Mouse (Mus musculus): ENCODE data around the gene Tomm6. TPM values are rescaled to one million over a fixed set of nuclear protein-coding genes. Genes with fewer than 3 reads are reported as not detected.

Gene Tomm6
- total and polyA plus RNA-seq, 3 experiments = 66.5 to 577 TPM; not detected in 1

DNA sequence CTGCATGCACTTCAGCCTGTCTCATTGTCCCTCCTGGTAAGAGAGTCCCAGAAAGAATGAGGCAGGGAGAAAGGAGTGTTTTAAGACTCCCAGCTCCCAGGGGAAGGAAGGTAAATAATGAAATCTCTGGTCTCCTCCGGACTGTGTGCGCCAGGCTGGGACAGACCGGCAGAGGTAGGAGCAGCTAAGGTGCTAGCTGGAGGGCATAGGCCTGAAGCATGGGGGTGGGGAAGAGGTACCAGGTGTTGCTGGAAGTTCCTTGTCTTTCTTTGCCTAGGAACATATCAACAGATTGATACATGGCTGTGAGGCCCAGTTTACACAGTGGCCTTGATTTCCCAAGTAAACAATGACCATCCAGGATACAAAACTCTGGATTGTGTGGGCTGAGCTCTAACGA, 20.8 kb upstream of the Tomm6 start:
- no peaks in the 10 kb centered on the region for H3K27me3 ChIP-seq (ENCODE audit: control insufficient read depth in 1 of 2, insufficient read depth in 2 of 2, low read length in 2 of 2)
- no peak for TF ChIP-seq CHD2 (IDR thresholded peaks at IDR 0.05; ENCODE audit: low read length)
- TF ChIP-seq BHLHE40 (IDR thresholded peaks at IDR 0.05; ENCODE audit: borderline replicate concordance, low read depth, low read length) = no peak
- no peak for DNase-seq (ENCODE audit: low read depth, low spot score)

GRCm38 (mm10) chr17:47707961-47708360, 19.8 kb upstream of the Tomm6 start:
- Histone ChIP-seq H3K79me2 (ENCODE audit: control insufficient read depth, insufficient read depth, low read length, poor library complexity) (no peaks in the 10 kb centered on the region), H3K27ac (ENCODE audit: control insufficient read depth, low read depth, low read length) (no peak overlapping the region), H3K27me3 (ENCODE audit: control insufficient read depth in 1 of 2, insufficient read depth in 2 of 2, low read length in 2 of 2) (no peaks in the 10 kb centered on the region), H3K36me3 (ENCODE audit: control insufficient read depth in 1 of 2, insufficient read depth in 2 of 2, low read length in 2 of 2) (peaks cover 0 to 5% of the 10 kb centered on the region in 2 experiments; a peak in 2 of 4 replicates), H3K4me1 (ENCODE audit: control insufficient read depth in 1 of 2, insufficient read depth in 2 of 2, low read length in 2 of 2) (peaks cover 0 to 7% of the 10 kb centered on the region in 2 experiments; a peak in 3 of 4 replicates), H3K9me3 (replicated peaks; ENCODE audit: insufficient read depth, low read length) (no peaks in the 10 kb centered on the region), H3K9ac (ENCODE audit: control insufficient read depth, low read depth, low read length, poor library complexity, severe bottlenecking) (no peak overlapping the region), H3K4me3 (ENCODE audit: control insufficient read depth in 1 of 2, insufficient read depth in 1 of 2, low read depth in 2 of 2, low read length in 2 of 2) (no peak overlapping the region)
- TF ChIP-seq MXI1 (IDR thresholded peaks at IDR 0.05; ENCODE audit: low read depth, low read length) (no peak), E2F4 (IDR thresholded peaks at IDR 0.05; ENCODE audit: borderline replicate concordance, low read depth, low read length) (no peak), JUND (IDR thresholded peaks at IDR 0.05; ENCODE audit: low read depth, low read length) (no peak), CHD2 (IDR thresholded peaks at IDR 0.05; ENCODE audit: low read length) (no peak), RCOR1 (IDR thresholded peaks at IDR 0.05; ENCODE audit: low read depth, low read length) (no peak), NELFE (IDR thresholded peaks at IDR 0.05; ENCODE audit: low read depth, low read length) (no peak), TAL1 (IDR thresholded peaks at IDR 0.05; ENCODE audit: low read length) (no peak), TBP (IDR thresholded peaks at IDR 0.05; ENCODE audit: low read depth, low read length) (no peak), BHLHE40 (IDR thresholded peaks at IDR 0.05; ENCODE audit: borderline replicate concordance, low read depth, low read length) (no peak), MYB (IDR thresholded peaks at IDR 0.05; ENCODE audit: low read depth, low read length) (no peak)
- no peak for DNase-seq (ENCODE audit: low read depth, low spot score)

More for the DNA sequence above, 20.8 kb upstream of the Tomm6 start:
- H3K9ac ChIP-seq (ENCODE audit: control insufficient read depth, low read depth, low read length, poor library complexity, severe bottlenecking) = no peak overlapping the region
- H3K4me3 ChIP-seq (ENCODE audit: control insufficient read depth in 1 of 2, insufficient read depth in 1 of 2, low read depth in 2 of 2, low read length in 2 of 2) = no peak overlapping the region
- H3K36me3 ChIP-seq (ENCODE audit: control insufficient read depth in 1 of 2, insufficient read depth in 2 of 2, low read length in 2 of 2) = peaks cover 0 to 5% of the 10 kb centered on the region in 2 experiments; a peak in 2 of 4 replicates
- H3K79me2 ChIP-seq (ENCODE audit: control insufficient read depth, insufficient read depth, low read length, poor library complexity) = no peaks in the 10 kb centered on the region
- no peak overlapping the region for H3K27ac ChIP-seq (ENCODE audit: control insufficient read depth, low read depth, low read length)
- peaks cover 0 to 7% of the 10 kb centered on the region in 2 experiments; a peak in 3 of 4 replicates for H3K4me1 ChIP-seq (ENCODE audit: control insufficient read depth in 1 of 2, insufficient read depth in 2 of 2, low read length in 2 of 2)
- H3K9me3 ChIP-seq (replicated peaks; ENCODE audit: insufficient read depth, low read length) = no peaks in the 10 kb centered on the region

DNA sequence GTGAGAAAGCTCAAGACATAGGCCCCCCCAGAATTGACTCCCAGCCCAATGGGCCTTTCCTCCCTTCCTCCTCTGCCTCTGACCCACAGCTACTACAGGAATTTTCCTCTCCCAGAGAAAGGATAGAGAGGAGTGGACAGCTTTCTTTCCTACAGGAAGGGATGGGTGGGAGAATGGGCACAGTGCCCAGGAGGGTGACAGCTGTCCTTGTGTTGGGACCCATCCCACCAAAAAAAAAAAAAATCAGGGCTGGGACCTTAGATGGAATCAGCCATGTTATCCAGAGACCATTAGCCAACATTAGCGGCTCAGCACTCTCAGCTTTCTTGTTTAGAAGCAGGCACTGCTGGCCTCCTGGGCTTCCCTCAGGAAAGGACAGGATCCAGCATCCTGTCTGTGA, 18.0 kb upstream of the Tomm6 start:
- Histone ChIP-seq H3K9me3 (replicated peaks; ENCODE audit: insufficient read depth, low read length) (no peaks in the 10 kb centered on the region), H3K36me3 (ENCODE audit: control insufficient read depth in 1 of 2, insufficient read depth in 2 of 2, low read length in 2 of 2) (peaks cover 0 to 5% of the 10 kb centered on the region in 2 experiments; a peak in 2 of 4 replicates), H3K4me1 (ENCODE audit: control insufficient read depth in 1 of 2, insufficient read depth in 2 of 2, low read length in 2 of 2) (peaks cover 0 to 7% of the 10 kb centered on the region in 2 experiments; a peak in 3 of 4 replicates), H3K4me3 (ENCODE audit: control insufficient read depth in 1 of 2, insufficient read depth in 1 of 2, low read depth in 2 of 2, low read length in 2 of 2) (no peak overlapping the region), H3K9ac (ENCODE audit: control insufficient read depth, low read depth, low read length, poor library complexity, severe bottlenecking) (no peak overlapping the region), H3K27ac (ENCODE audit: control insufficient read depth, low read depth, low read length) (no peak overlapping the region), H3K79me2 (ENCODE audit: control insufficient read depth, insufficient read depth, low read length, poor library complexity) (no peaks in the 10 kb centered on the region), H3K27me3 (ENCODE audit: control insufficient read depth in 1 of 2, insufficient read depth in 2 of 2, low read length in 2 of 2) (no peaks in the 10 kb centered on the region)
- TF ChIP-seq SMC3 (IDR thresholded peaks at IDR 0.05; ENCODE audit: low read depth, low read length) = no peak
- TF ChIP-seq MEF2A (IDR thresholded peaks at IDR 0.05; ENCODE audit: extremely low read depth, insufficient replicate concordance, low read depth, low read length, poor library complexity, severe bottlenecking) = no peak
- TF ChIP-seq MYC (IDR thresholded peaks at IDR 0.05; ENCODE audit: low read depth, low read length) = no peak
- TF ChIP-seq RCOR1 (IDR thresholded peaks at IDR 0.05; ENCODE audit: low read depth, low read length) = no peak
- no peak for TF ChIP-seq MAX (IDR thresholded peaks at IDR 0.05; ENCODE audit: low read length)
- no peak for TF ChIP-seq ELF1 (IDR thresholded peaks at IDR 0.05; ENCODE audit: low read depth, low read length)
- TF ChIP-seq CTCF (IDR thresholded peaks at IDR 0.05 in 2 of 3, conservative IDR thresholded peaks at IDR 0.05 in 1 of 3; ENCODE audit: control insufficient read depth in 1 of 3, insufficient read depth in 1 of 3, low read depth in 2 of 3, low read length in 3 of 3, poor library complexity in 1 of 3, severe bottlenecking in 1 of 3) = no peak
- TF ChIP-seq E2F4 (IDR thresholded peaks at IDR 0.05; ENCODE audit: borderline replicate concordance, low read depth, low read length) = no peak
- TF ChIP-seq ZNF384 (IDR thresholded peaks at IDR 0.05; ENCODE audit: low read depth, low read length) = no peak
- TF ChIP-seq ETS1 (IDR thresholded peaks at IDR 0.05; ENCODE audit: low read depth, low read length) = no peak
- TF ChIP-seq JUND (IDR thresholded peaks at IDR 0.05; ENCODE audit: low read depth, low read length) = no peak
- no peak for TF ChIP-seq ZMIZ1 (IDR thresholded peaks at IDR 0.05; ENCODE audit: low read depth, low read length)
- no peak for TF ChIP-seq USF1 (IDR thresholded peaks at IDR 0.05; ENCODE audit: low read depth, low read length)
- no peak for DNase-seq (ENCODE audit: low read depth, low spot score)
